Mouse (Mus musculus): ENCODE results near the gene Dnah2. TPM values are rescaled to one million over a fixed set of nuclear protein-coding genes. Genes with fewer than 3 reads are reported as not detected.
"Not testable (repeated sequence)": the region's sequence is repeated elsewhere in the genome, so short reads cannot be mapped to it uniquely, and the experiment has no call there.

Gene Dnah2
- total RNA-seq, 2 experiments from 2014 or later, result 3.5 to 8.0 TPM

DNA sequence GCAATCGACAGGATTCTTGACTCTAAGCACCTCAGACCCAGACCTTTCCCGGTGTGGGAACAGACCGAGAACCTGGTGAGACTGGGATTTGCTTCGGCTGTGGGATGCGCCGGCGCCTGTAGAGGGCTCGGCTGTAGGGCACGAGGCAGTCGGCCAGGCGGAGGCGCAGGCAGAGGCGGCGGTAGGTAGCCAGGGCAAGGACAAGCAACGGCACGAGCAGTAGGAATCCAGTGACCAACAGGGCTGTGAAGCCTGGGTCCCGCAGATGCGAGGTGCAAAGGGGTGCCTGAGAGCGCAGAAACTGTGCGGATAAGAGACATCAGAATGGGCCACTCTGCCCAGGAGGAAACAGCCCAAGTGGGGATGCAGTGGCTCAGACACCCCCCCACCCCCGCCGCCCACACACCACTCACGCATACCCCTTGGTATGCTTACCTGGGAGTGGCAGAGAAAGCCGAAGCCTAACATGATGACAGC, 151.3 kb downstream of the Dnah2 start:
- DNase-seq (ENCODE audit: extremely low spot score in 1 of 2, low spot score in 1 of 2), result peak; percentile 30 to 35

DNA sequence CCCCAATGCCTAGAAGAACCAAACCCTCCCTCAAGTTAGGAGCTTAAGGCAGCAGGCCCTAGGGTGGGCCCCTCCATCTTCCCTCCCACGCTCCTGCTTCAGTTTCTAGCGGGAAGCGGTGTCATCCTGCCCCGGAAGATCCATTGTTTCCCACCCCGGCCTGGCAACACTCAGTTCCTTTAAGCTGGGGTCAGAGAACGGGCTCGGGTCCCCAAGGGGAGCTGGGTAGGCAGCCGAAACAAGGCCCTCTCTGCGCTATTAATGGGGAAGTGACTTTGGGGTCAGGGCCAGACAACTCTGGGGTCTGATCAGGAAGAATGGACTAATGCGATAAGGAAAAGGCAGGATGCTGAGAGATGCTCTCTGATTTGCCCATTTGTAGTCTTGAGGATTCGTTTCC, 152.1 kb downstream of the Dnah2 start:
- DNase-seq (ENCODE audit: extremely low spot score in 1 of 2, low spot score in 1 of 2), result no peak

DNA sequence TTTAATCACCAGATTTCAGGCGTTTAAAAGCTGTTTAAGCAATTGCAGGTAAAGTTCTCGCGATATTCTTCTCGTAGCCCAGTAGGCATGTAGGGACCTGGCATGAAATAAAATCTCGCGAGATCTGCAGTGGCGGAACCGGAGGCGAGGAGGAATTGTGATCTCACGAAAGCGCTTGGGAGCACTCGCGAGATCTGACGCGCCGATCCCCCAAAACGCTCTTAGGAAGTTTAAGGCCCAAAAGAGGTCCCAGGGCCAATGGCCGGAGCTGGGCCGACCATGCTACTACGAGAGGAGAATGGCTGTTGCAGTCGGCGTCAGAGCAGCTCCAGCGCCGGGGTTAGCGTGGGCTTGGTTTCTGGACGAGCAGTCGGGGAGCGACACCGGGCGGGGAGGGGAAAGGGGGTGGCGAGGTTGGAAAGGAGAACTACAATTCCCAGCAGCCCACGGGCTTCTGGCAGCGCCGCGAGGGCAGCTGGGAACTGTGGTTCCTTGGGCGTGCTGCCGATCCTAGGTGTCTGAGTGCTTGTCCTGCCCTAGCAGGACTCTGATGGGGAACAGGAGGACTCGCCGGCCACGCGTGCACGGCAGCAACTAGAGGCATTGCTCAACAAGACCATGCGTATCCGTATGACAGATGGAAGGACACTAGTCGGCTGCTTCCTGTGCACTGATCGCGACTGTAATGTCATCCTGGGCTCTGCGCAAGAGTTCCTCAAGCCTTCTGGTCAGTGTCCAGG, 153.1 kb downstream of the Dnah2 start:
- peak; percentile 77 to 97 for DNase-seq (ENCODE audit: extremely low spot score in 1 of 2, low spot score in 1 of 2)

DNA sequence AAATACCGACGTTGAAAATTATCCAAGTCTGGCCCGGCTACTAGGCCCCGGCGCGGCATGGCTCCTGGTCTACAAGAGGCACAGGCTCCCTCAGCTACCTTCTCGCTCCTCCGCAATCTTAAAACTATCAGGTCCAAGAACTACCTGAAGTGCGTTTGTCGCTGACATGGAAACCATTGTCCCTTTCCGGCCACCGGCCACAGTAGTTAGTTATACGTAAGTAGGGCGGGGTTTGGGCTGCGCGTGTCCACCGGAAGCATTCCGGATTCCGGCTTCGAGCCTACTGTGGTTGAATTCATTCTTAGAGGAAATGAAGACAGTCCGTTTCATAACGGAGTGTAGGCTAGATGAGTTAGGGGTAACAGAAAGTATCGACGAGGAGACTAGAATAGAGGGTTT, 153.7 kb downstream of the Dnah2 start, which contains the start of the genes Naa38 and Cyb5d1:
Gene Naa38, plus strand, starts transcription at position 253 of the 399 bp plus-strand sequence.
Gene Cyb5d1, minus strand, starts transcription at position 397 of the 399 bp plus-strand sequence.
- peak; percentile 73 to 74 for DNase-seq (ENCODE audit: extremely low spot score in 1 of 2, low spot score in 1 of 2)

DNA sequence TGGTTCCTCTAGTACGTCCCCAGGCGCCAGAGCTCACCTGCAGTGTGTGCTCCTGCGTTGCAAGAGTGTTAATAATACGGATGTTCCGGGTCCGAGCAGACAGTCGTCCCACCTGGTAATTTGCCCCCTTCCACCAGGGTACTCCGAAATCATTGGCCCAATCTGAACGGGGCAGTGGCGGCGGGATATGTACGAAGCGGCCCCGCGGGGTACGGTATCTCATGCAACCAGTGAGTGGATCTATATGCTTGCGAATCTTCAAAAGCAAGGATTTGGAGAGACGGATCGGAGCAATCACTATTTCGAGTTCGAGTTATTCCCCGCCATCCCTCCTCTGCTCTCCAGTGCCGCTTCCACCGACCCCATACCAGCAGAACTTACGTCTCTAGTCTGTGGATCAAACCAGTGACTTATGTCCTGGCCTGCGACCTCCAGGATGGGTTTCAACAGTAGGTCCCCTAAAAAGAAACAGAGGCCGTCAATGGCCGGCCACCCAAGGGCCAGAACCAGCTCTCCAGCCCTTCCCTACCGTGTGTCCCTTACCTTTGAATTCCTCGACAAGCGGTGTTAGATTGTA, 154.2 kb downstream of the Dnah2 start:
- DNase-seq (ENCODE audit: extremely low spot score in 1 of 2, low spot score in 1 of 2), result not testable (repeated sequence)

DNA sequence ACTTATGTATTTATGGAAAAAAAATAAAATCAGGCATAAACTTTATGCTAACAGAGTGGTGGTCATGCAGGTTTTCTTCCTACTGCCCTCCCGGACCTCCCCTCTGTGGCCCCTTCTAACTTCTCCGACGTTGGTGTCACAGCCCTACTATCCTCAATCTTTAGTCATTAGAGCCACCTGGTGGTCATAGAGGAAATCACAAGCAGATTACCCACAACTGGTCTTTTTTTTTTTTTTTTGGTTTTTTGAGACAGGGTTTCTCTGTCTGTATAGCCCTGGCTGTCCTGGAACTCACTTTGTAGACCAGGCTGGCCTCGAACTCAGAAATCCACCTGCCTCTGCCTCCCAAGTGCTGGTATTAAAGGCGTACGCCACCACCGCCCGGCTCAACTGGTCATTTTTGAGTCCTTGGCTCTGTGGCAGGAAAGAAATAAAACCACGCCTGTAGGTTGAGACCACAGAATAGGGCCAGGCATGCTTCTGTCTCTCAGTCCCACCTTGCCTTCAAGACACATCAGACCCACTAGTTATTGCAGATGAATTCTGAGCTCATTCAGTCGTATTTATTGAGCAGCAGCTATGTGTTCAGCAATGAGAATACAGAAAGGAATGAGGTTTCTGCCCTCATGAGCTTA, 158.4 kb downstream of the Dnah2 start:
- peak in 1 of 2 experiments; percentile 72 for DNase-seq (ENCODE audit: extremely low spot score in 1 of 2, low spot score in 1 of 2)

DNA sequence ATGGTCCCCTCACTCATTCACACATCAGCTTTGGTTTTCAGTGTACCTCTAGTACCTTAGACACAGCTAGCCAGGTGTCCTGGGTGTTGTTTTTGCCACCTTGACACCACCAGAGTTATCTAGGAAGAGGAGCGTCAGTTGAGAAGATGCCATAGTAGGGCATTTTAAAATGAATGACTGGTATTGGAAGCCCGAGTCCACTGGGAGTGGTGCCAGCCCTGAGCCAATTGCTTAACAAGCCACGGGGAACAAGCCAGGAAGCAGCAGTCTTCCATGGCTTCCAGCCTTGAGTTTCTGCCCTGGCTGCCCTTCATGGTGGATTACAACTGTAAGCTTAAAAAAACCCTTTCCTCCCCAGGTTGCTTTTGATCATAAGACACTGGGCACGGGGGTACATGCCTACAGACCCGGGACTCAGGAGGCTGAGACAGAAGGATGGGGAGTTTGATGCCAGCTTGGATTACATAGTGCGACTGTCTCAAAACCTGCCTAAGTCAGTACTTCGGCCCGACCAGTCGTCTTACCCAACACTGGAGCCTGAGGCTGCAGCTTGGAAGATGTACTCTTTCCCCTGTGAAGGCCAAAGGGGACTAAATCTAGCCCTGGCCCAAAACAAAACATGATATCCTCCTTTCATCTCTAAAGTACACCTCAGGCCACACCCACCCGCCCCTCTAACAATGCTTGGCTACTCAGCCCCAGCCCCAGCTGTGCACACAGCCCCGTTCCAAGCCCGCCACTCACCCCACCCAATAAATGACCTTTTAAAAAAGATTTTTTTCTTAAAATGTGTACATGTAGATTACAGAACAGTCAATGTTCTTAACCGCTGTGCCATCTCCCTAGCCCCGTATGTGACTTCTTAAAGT, 159.1 kb downstream of the Dnah2 start:
- peak in 1 of 2 experiments; percentile 35 for DNase-seq (ENCODE audit: extremely low spot score in 1 of 2, low spot score in 1 of 2)

DNA sequence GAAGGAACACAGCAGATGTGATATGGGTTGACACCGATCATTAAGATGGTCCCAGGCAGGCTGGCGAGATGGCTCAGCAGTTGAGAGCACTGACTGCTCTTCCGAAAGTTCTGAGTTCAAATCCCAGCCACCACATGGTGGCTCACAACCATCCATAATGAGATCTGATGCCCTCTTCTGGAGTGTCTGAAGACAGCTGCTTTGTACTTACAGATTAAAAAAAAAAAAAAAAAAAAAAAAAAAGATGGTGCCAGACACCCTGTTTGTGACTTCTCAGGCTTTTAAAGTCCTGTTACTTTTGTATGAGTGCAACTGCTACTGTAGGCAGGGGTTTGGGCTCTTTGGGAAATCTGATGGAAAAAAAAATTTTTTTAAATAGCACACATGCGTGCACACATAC, 160.2 kb downstream of the Dnah2 start:
- no peak for DNase-seq (ENCODE audit: extremely low spot score in 1 of 2, low spot score in 1 of 2)

DNA sequence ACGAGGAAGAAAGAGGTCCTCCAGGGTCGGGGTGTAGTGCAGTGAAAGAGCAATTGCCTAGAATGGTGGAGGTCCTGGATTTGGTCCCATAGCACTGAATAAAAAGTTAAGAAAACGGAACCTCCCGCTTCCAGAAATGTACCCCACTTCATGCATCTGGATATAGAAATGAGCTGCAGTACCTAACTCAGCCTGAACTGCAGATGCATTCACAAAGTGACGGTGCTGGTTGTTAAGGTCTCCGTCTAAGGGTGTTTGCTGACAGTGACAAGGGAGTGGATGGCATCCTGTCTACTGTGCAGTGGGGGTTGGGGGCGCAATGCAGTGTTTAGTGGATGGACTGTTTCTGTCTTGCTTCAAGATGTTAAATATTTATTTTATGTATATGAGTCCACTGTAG, 162.2 kb downstream of the Dnah2 start:
- DNase-seq (ENCODE audit: extremely low spot score in 1 of 2, low spot score in 1 of 2), result no peak

DNA sequence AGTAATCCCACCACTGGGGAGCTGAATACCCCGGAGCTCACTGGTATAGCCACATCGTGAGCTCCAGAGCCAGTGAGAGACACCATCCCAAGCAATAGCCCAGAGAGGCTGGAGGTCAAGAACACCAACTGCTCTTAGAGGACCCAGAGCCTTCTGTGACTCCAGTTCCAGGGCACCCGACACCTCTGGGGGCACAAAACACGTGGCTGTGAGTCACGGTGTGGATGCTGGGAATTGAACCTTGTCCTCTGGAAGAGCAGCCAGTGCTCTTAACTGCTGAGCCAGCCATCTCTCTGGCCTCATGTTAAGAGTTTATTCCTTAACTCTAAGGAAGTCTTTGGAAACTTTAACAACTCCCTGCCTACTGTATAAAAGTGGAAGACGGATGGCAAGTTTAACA, 163.9 kb downstream of the Dnah2 start:
- DNase-seq (ENCODE audit: extremely low spot score in 1 of 2, low spot score in 1 of 2), result no peak

DNA sequence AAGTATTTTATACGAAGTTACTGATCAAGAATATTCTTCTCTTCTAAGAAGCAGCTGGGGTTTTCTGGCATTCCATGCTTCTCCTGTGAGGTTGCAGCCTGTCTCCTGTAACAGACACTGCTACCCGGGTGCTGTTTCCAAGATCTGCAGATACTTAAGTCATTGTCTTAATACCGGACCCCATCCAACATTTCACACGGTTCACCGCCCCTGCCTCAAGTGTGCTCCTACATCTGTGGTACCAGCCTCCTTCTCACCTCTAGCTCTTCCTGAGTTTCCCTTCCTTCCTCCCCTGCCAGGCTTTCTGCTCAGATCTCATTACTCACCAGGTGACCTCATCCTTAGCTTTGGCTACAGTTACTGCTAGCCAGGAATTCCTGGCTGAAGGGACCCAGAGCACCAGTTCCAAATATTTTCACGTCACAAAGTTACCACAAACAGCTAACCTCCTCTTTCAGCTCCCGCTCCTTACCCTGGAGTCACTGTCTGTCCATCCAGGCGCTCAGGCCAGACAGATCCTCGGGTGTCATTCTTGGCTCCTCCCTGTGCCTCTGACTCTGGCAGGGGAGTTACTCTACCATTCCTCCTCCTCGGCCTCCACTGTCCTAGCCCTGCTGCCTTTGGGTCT, 166.3 kb downstream of the Dnah2 start:
- DNase-seq (ENCODE audit: extremely low spot score in 1 of 2, low spot score in 1 of 2), result no peak

DNA sequence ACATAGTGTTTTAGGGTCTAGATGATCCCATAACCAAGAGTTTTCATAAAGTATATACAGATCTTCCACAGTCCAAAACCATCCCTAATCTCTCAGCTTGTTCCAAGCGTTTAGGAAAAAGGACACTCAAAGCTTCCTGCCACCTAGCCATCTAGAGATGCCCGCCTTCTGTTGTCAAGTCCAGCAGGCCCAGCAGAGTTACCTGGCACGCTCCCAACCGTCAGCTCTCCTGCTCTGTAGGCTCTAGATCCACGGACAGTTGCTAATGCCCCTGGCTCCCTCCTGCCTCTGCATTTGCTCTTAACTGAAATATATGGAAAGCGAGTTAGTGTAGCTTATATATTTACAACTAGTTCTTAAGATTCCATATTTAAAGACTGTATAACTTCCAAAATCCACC, 167.6 kb downstream of the Dnah2 start:
- no peak for DNase-seq (ENCODE audit: extremely low spot score in 1 of 2, low spot score in 1 of 2)

DNA sequence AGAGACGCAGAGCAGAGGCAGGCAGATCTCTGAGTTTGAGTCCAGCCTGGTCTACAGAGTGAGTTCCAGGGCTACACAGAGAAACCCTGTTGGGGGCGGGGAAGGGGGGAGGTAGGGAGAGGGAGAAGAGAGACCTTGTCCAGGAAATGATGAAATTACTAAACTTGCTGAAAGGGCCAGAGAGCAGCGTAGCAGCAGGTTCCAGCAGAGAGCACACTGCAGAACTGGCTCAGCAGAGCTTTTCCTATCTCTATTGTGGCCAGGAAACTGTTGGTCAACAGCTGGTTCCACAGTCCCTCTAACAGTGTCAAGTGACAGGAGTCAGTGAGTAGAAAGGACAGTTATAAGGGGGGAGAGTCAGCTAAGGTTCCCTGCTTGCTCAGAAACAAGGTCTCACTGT, 169.3 kb downstream of the Dnah2 start:
- no peak for DNase-seq (ENCODE audit: extremely low spot score in 1 of 2, low spot score in 1 of 2)

DNA sequence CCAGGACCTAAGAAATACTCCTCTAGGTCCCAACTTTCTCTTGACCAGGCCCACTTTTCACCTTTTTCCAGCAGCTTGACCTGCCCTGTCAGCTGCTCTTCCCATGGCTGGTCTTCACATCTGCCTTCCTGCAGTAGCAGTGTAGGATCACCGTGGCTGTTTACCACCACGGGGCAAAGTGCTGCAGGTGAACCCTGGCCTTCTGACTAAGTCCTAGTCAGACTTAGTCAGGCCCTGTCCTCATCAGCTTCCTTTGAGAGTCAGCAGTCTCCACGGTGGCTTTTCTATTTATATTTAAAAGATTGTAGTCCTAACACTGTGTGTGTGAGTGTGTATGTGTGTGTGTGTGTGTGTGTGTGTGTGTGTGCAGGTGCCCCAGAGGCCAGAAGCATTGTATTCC, 171.1 kb downstream of the Dnah2 start:
- DNase-seq (ENCODE audit: extremely low spot score in 1 of 2, low spot score in 1 of 2), result no peak

DNA sequence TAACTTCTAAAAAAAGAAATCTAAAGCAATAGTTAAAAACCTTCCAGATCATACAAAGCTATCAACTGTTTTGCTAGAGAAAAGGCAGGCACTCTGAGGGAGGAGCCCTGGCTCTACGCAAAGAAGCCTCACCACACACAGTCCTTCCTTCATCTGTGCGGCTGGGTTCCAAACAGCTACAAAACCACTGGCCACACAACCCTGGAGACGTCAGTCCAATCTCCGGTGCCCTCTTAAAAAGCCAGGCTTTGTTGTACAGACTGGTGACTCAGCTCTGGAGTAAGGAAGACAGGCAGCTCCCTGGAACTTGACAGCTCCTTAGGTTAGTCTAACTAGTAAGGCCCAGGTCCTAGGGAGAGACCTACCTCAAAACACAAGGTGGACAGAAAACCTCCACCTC, 173.3 kb downstream of the Dnah2 start:
- DNase-seq (ENCODE audit: extremely low spot score in 1 of 2, low spot score in 1 of 2), result no peak

DNA sequence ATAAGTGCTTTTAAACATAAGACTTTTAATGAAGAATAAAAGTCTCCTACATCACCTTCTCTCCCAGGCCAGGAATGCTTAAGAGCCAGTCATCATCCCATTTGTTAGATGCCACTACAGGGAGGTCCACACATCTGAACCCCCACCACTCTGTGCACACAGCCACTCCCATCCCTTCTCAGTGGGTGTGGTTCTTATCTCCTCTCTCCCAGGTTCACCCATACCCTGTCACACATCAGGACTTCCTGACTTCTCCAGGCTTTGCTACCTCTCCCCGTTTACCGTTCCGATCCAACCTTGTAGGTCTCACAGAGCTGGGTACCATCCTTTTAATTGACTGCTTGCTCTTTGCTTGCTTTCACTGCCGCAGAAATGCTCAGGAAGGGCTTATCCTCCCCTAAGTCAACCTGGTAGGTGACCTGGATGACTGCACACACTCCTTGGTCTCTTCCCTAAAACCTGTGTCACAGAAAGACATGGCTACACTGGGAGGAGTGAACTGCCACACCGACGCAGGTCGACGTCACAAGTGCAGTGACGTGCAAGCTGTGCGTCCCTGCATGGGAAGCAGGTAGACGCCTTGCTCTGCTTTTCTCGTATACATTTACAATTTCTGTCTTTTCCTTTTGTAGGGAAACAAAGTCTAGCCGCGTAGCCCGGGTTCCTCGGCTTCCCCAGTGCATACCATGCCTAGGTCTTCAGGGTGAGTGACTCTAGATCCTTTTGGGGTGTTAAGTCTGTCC, 175.5 kb downstream of the Dnah2 start:
- DNase-seq (ENCODE audit: extremely low spot score in 1 of 2, low spot score in 1 of 2), result no peak

DNA sequence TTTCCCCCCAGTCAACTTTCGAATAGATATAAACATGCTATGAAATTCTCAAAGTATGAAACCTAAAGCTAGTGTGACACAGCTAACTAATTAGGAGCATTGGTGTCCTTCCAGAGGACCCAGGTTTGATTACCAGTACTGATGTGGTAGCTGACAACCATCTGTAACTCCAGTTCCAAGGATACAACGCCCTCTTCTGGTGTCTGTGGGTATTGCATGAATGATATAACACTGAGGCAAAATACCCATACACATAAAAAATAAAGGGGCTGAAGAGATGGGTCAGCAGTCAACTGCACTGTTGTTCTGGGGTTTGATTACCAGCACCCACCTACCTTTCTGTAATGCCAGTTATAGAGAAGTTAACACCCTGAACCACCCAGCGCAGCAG, 176.1 kb downstream of the Dnah2 start:
- DNase-seq (ENCODE audit: extremely low spot score in 1 of 2, low spot score in 1 of 2), result no peak

DNA sequence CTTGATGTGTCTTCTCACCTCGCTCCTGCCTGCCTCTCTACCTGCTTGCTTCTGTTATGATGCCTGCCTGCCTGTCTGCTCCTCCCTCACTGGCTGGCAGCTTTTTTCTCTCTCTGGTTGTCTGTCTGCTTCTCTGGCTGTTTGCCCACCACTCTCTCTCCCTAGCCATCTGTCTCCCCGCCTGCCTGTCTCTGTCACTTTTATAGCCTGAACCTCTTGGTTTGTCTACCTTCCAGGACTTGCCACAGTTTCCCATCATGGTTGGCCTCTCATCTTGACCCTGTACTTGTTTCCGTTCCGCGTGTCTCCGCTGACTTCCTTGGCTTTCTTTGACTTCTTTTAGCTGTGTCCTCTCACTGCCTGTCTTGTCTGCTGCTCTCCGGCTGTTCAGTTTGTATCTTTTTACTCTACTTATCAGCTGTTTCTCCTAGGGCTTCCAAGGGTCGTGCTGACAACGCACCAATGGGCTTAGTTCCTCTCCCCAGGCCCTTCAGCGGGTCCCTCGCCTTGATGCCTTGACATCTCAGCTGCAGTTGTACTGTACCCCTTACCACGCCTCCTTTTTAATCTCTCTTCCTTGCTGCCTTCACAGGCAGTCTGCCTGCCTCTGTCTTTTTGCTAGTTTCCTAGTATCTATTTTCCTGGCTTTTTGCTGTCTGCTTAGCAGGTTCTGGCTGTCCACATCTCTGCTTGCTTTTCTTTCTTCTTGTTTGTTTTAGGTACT, 176.7 kb downstream of the Dnah2 start:
- DNase-seq (ENCODE audit: extremely low spot score in 1 of 2, low spot score in 1 of 2), result peak; percentile 61 to 73

DNA sequence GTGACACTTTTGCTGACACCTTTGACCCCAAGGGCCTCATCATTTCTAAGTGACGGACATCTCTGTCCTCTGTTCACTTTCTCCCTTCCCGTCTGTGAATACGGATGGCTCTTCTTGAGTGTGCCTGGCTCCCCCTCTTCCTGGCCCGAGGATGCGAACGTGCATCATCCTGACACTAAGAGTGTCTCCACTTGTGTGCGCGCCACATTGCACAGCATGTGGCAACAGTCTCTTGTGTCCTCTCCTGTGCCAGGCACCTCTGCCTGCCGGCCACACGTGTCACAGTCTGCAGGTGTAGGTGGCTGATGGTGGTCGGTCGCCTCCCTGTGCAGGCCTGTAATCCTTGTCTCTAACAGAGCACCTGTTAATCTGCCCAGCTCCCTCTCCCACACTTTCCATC, 177.3 kb downstream of the Dnah2 start:
- DNase-seq (ENCODE audit: extremely low spot score in 1 of 2, low spot score in 1 of 2), result no peak
